Mouse (Mus musculus) hindbrain, embryonic 14.5 days (tissue): Measurements from ENCODE around the gene Aplp2. TPM values are rescaled to one million over a fixed set of nuclear protein-coding genes. Genes with fewer than 3 reads are reported as not detected.
A peak's percentile ranks its signal among the peaks of the same experiment; 100 is the strongest.

Experiments
- ATAC-seq: fragments of 200-750 bp; cut with Nextera tagmentation; 2 replicates; pipeline ENCODE4 v1.8.0; 2017; ENCODE audit warnings: moderate number of reproducible peaks, mild to moderate bottlenecking, moderate TSS enrichment, moderate library complexity; ENCODE audit not compliant: low FRiP score
- DNase-seq: peaks from one replicate; pipeline ENCODE4 v3.0.0-alpha.2; 2015; ENCODE audit warnings: low spot score
- H3K27ac ChIP-seq: fragments of 300-500 bp; sonication (generic); 2 replicates; pipeline ENCODE4 v1.5.1; 2014; ENCODE audit warnings: mild to moderate bottlenecking, moderate library complexity
- H3K27me3 ChIP-seq: fragments of 300-500 bp; sonication (generic); 2 replicates; pipeline ENCODE4 v1.6.1; 2014; ENCODE audit warnings: mild to moderate bottlenecking, low read length, mixed read lengths; ENCODE audit not compliant: control insufficient read depth, insufficient read depth
- H3K36me3 ChIP-seq: fragments of 300-500 bp; sonication (generic); replicated peaks from 2 replicates; pipeline ENCODE4 v1.6.1; 2014; ENCODE audit not compliant: control insufficient read depth, insufficient read depth
- H3K4me1 ChIP-seq: fragments of 300-500 bp; sonication (generic); replicated peaks from 2 replicates; pipeline ENCODE4 v1.6.1; 2014; ENCODE audit warnings: antibody characterized with exemption, low read length, mixed read lengths; ENCODE audit not compliant: control insufficient read depth, insufficient read depth
- H3K4me2 ChIP-seq: fragments of 300-500 bp; sonication (generic); replicated peaks from 2 replicates; pipeline ENCODE4 v1.6.1; 2014; ENCODE audit warnings: mild to moderate bottlenecking, moderate library complexity
- H3K4me3 ChIP-seq: fragments of 300-500 bp; sonication (generic); replicated peaks from 2 replicates; pipeline ENCODE4 v1.5.1; 2014; ENCODE audit warnings: mild to moderate bottlenecking, low read length
- H3K9ac ChIP-seq: fragments of 300-500 bp; sonication (generic); 2 replicates; pipeline ENCODE4 v1.6.1; 2014
- H3K9me3 ChIP-seq: fragments of 300-500 bp; sonication (generic); 2 replicates; pipeline ENCODE4 v1.6.1; 2016; ENCODE audit warnings: low read length; ENCODE audit not compliant: control insufficient read depth
- WGBS: fragments of 180-500 bp; shearing (Covaris S2); extraction: QIAGEN DNeasy Blood & Tissue Kit; methylation state at CpG from one replicate; pipeline ENCODE4 v1.1.7; 2014; 5-methylcytosine and 5-hydroxymethylcytosine counted together
- polyA plus RNA-seq: library from polyadenylated mRNA; unstranded; fragments of >200 nt; fragmentation: Nextera tagmentation; extraction: Ambion mirVana; gene quantifications from 2 replicates; pipeline ENCODE4 v1.2.1, GENCODE M21; 2014

Gene Aplp2
- polyA plus RNA-seq, 1 experiment from 2014 or later = 398 TPM

GRCm38 (mm10) chr9:31210163-31210562 is 1.5 kb downstream of the Aplp2 start:
- no peak for ATAC-seq
- WGBS = 36% methylated on average over 7 of the region's 7 CpGs
- no peaks in the 10 kb centered on the region for H3K9me3 ChIP-seq
- no peak overlapping the region for H3K27ac ChIP-seq
- H3K4me3 ChIP-seq = peak overlapping the region; percentile 94
- no peaks in the 10 kb centered on the region for H3K36me3 ChIP-seq
- peak overlapping the region; percentile 92 for H3K9ac ChIP-seq
- peak overlapping the region; percentile 90 for H3K4me2 ChIP-seq
- H3K27me3 ChIP-seq = no peaks in the 10 kb centered on the region
- no peak for DNase-seq
- H3K4me1 ChIP-seq = peaks cover 28% of the 10 kb centered on the region

GRCm38 (mm10) chr9:31209502-31209901 is 2.1 kb downstream of the Aplp2 start:
- no peak overlapping the region for H3K27ac ChIP-seq
- WGBS = 81% methylated on average over 1 of the region's 1 CpGs
- no peaks in the 10 kb centered on the region for H3K27me3 ChIP-seq
- H3K4me3 ChIP-seq = peak overlapping the region; percentile 94; the same call in 1 of the 2 replicates
- H3K4me2 ChIP-seq = peak overlapping the region; percentile 90
- no peak overlapping the region for H3K9ac ChIP-seq
- H3K4me1 ChIP-seq = peaks cover 32% of the 10 kb centered on the region
- no peak for ATAC-seq
- no peak for DNase-seq
- H3K36me3 ChIP-seq = no peaks in the 10 kb centered on the region
- no peaks in the 10 kb centered on the region for H3K9me3 ChIP-seq

GRCm38 (mm10) chr9:31207732-31208131 is 3.9 kb downstream of the Aplp2 start:
- H3K9ac ChIP-seq = no peak overlapping the region
- DNase-seq (no peak), ATAC-seq (no peak)
- H3K9me3 ChIP-seq = no peaks in the 10 kb centered on the region
- no peak overlapping the region for H3K4me3 ChIP-seq
- H3K27me3 ChIP-seq = no peaks in the 10 kb centered on the region
- H3K4me2 ChIP-seq = no peak overlapping the region
- WGBS = 75% methylated on average over 3 of the region's 3 CpGs
- no peak overlapping the region for H3K27ac ChIP-seq
- peaks cover 40% of the 10 kb centered on the region for H3K4me1 ChIP-seq
- H3K36me3 ChIP-seq = no peaks in the 10 kb centered on the region

- Histone ChIP-seq H3K4me2 (no peak overlapping the region), H3K27ac (no peak overlapping the region), H3K36me3 (no peaks in the 10 kb centered on the region), H3K4me3 (no peak overlapping the region), H3K9ac (no peak overlapping the region), H3K27me3 (no peaks in the 10 kb centered on the region), H3K4me1 (peaks cover 28% of the 10 kb centered on the region), H3K9me3 (no peaks in the 10 kb centered on the region)
- ATAC-seq = no peak
- WGBS = 80% methylated on average over 6 of the region's 6 CpGs
- no peak for DNase-seq
Observed at GRCm38 (mm10) chr9:31204722-31205121, 6.9 kb downstream of the Aplp2 start.

- no peak overlapping the region for H3K4me3 ChIP-seq
- H3K9me3 ChIP-seq = no peaks in the 10 kb centered on the region
- H3K36me3 ChIP-seq = no peaks in the 10 kb centered on the region
- no peak for ATAC-seq
- no peak overlapping the region for H3K9ac ChIP-seq
- H3K4me1 ChIP-seq = peaks cover 17% of the 10 kb centered on the region; the same call in 1 of the 2 replicates
- H3K27ac ChIP-seq = no peak overlapping the region
- H3K27me3 ChIP-seq = no peaks in the 10 kb centered on the region
- no peak for DNase-seq
- 75% methylated on average over 16 of the region's 16 CpGs for WGBS
- H3K4me2 ChIP-seq = no peak overlapping the region
Observed at GRCm38 (mm10) chr9:31203571-31204210, 7.9 kb downstream of the Aplp2 start.

- no peaks in the 10 kb centered on the region for H3K27me3 ChIP-seq
- no peaks in the 10 kb centered on the region for H3K9me3 ChIP-seq
- no peak overlapping the region for H3K4me3 ChIP-seq
- H3K4me1 ChIP-seq = peaks cover 15% of the 10 kb centered on the region; the same call in 1 of the 2 replicates
- H3K27ac ChIP-seq = no peak overlapping the region
- H3K9ac ChIP-seq = no peak overlapping the region
- no peak for ATAC-seq
- no peak overlapping the region for H3K4me2 ChIP-seq
- WGBS = 83% methylated on average over 6 of the region's 6 CpGs
- DNase-seq = no peak
- H3K36me3 ChIP-seq = no peaks in the 10 kb centered on the region
Observed at GRCm38 (mm10) chr9:31203068-31203467, 8.5 kb downstream of the Aplp2 start.

- Histone ChIP-seq H3K36me3 (no peaks in the 10 kb centered on the region), H3K4me3 (no peak overlapping the region), H3K9ac (no peak overlapping the region), H3K27ac (no peak overlapping the region), H3K4me2 (no peak overlapping the region), H3K9me3 (0 out of 2 replicates have a peak, but pooled peaks cover 4% of the 10 kb centered on the region), H3K27me3 (no peaks in the 10 kb centered on the region), H3K4me1 (peaks cover 4% of the 10 kb centered on the region; the same call in 1 of the 2 replicates)
- DNase-seq (no peak), ATAC-seq (no peak)
- WGBS = 99% methylated on average over 3 of the region's 3 CpGs
Observed at GRCm38 (mm10) chr9:31198614-31199013, 13.0 kb downstream of the Aplp2 start.

- DNase-seq = no peak
- H3K27me3 ChIP-seq = no peaks in the 10 kb centered on the region
- no peak overlapping the region for H3K4me2 ChIP-seq
- no peak overlapping the region for H3K9ac ChIP-seq
- WGBS = 92% methylated on average over 7 of the region's 7 CpGs
- H3K9me3 ChIP-seq = 0 out of 2 replicates have a peak, but pooled peaks cover 4% of the 10 kb centered on the region
- no peaks in the 10 kb centered on the region for H3K36me3 ChIP-seq
- H3K4me1 ChIP-seq = no peaks in the 10 kb centered on the region
- H3K4me3 ChIP-seq = no peak overlapping the region
- ATAC-seq = no peak
- no peak overlapping the region for H3K27ac ChIP-seq
Observed at GRCm38 (mm10) chr9:31197782-31198181, 13.8 kb downstream of the Aplp2 start.

- H3K4me3 ChIP-seq = no peak overlapping the region
- no peak overlapping the region for H3K9ac ChIP-seq
- DNase-seq = no peak
- ATAC-seq = no peak
- no peaks in the 10 kb centered on the region for H3K27me3 ChIP-seq
- H3K4me1 ChIP-seq = no peaks in the 10 kb centered on the region
- H3K36me3 ChIP-seq = no peaks in the 10 kb centered on the region
- no peak overlapping the region for H3K27ac ChIP-seq
- no peak overlapping the region for H3K4me2 ChIP-seq
- H3K9me3 ChIP-seq = 0 out of 2 replicates have a peak, but pooled peaks cover 4% of the 10 kb centered on the region
Observed at GRCm38 (mm10) chr9:31196742-31197141, 14.9 kb downstream of the Aplp2 start.

GRCm38 (mm10) chr9:31195573-31195972 is 16.0 kb downstream of the Aplp2 start:
- Histone ChIP-seq H3K4me2 (no peak overlapping the region), H3K9ac (no peak overlapping the region), H3K4me3 (no peak overlapping the region), H3K27me3 (no peaks in the 10 kb centered on the region), H3K27ac (no peak overlapping the region), H3K36me3 (no peaks in the 10 kb centered on the region), H3K4me1 (no peaks in the 10 kb centered on the region), H3K9me3 (0 out of 2 replicates have a peak, but pooled peaks cover 4% of the 10 kb centered on the region)
- 97% methylated on average over 1 of the region's 1 CpGs for WGBS
- DNase-seq = no peak
- ATAC-seq = no peak
